Mouse (Mus musculus): ENCODE results near the gene Mpl. TPM values are rescaled to one million over a fixed set of nuclear protein-coding genes. Genes with fewer than 3 reads are reported as not detected.

Mpl gene
- total RNA-seq, 2 experiments from 2014 or later: 0.34 TPM; not detected in 1

Other genes starting within 250 kb of the Mpl start
- gene Ptprf, start 166.1 kb downstream of the Mpl start, total RNA-seq (2021): 10 to 100 TPM; 86.9 to 88.0 TPM
- 10 to 100 TPM; 31.3 to 41.2 TPM for gene Szt2, start 48.2 kb downstream of the Mpl start, total RNA-seq (2021)
- gene Med8, start 48.2 kb downstream of the Mpl start, total RNA-seq (2021): 10 to 100 TPM; 58.8 to 63.2 TPM
- gene Elovl1, start 29.4 kb downstream of the Mpl start, total RNA-seq (2021): 10 to 100 TPM; 29.5 to 30.3 TPM
- gene Cdc20, start 20.2 kb downstream of the Mpl start, total RNA-seq (2021): 1 to 10 TPM; 1.1 to 1.5 TPM
- gene Tie1, start 32.5 kb upstream of the Mpl start, total RNA-seq (2021): 1 to 10 TPM; 7.0 to 8.1 TPM
- gene 2610528J11Rik, start 69.5 kb upstream of the Mpl start, total RNA-seq (2021): not detected
- gene Tmem125, start 86.5 kb upstream of the Mpl start, total RNA-seq (2021): 10 to 100 TPM; 10.4 to 12.3 TPM
- gene Cfap57, start 163.3 kb upstream of the Mpl start, total RNA-seq (2021): under 1 TPM; 0.47 to 0.71 TPM
- gene Ebna1bp2, start 163.3 kb upstream of the Mpl start, total RNA-seq (2021): 10 to 100 TPM; 56.0 to 65.6 TPM
- not detected for gene Olfr62, start 201.4 kb upstream of the Mpl start, total RNA-seq (2021)
- gene Olfr1342, start 235.2 kb upstream of the Mpl start, total RNA-seq (2021): not detected
- not detected for gene Olfr1341, start 246.0 kb upstream of the Mpl start, total RNA-seq (2021)